Mouse (Mus musculus): ENCODE measurements around the gene Hs6st1.

- no peak for TF ChIP-seq CTCF (IDR thresholded peaks at IDR 0.05; ENCODE audit: low read depth)
- no peak for TF ChIP-seq EP300 (IDR thresholded peaks at IDR 0.05; ENCODE audit: low read depth)
Observed at GRCm38 (mm10) chr1:36063641-36063955, 4.6 kb upstream of the Hs6st1 start.

Data from heart, postnatal 0 days (tissue).